ENCODE assay signal across 8 mouse cellular contexts in genomic region chr1:164138365-164139130, GRCm38 (mm10). TPM values are rescaled to one million over a fixed set of nuclear protein-coding genes. Genes with fewer than 3 reads are reported as not detected.
DNase-seq lines count a peak whose midpoint lies in the region; ATAC-seq and TF ChIP-seq lines count a peak whose summit lies in the region.

No protein-coding gene starts in this region.

- intact Hi-C loops in heart, postnatal 36 days (cut with DNase I), result loop anchor here (1.0 to 5.0 kb wide), 5 partner anchors 77 to 986 kb away; partner anchors contain the start of gene Sell

- no peak overlapping the region for H3K4me3 ChIP-seq in ES-Bruce4 (ENCODE audit: low read depth, low read length)
- H3K4me3 ChIP-seq in forebrain, embryonic 14.5 days (ENCODE audit: low read depth, low read length), result no peak overlapping the region
- H3K4me3 ChIP-seq in lung, adult 2 months (replicated peaks; ENCODE audit: extremely low read depth, low read depth, low read length), result no peak overlapping the region

- no peaks in the 10 kb centered on the region for H3K9me3 ChIP-seq in ES-Bruce4 (replicated peaks; ENCODE audit: control insufficient read depth, insufficient read depth, low read length, poor library complexity, severe bottlenecking)
- H3K9me3 ChIP-seq in forebrain, embryonic 14.5 days (replicated peaks; ENCODE audit: control insufficient read depth, low read length), result no peaks in the 10 kb centered on the region

- peak; percentile 96 for TF ChIP-seq CTCF in ES-Bruce4 (IDR thresholded peaks at IDR 0.05; ENCODE audit: low read depth, low read length)
- TF ChIP-seq CTCF in lung, adult 2 months (IDR thresholded peaks at IDR 0.05; ENCODE audit: insufficient read depth, low read length), result peak; percentile 95

- no peaks in the 10 kb centered on the region for H3K36me3 ChIP-seq in ES-Bruce4 (ENCODE audit: control insufficient read depth, insufficient read depth, low read length, poor library complexity, severe bottlenecking)
- no peaks in the 10 kb centered on the region for H3K36me3 ChIP-seq in forebrain, embryonic 14.5 days (ENCODE audit: control insufficient read depth, insufficient read depth, low read length)

- H3K27me3 ChIP-seq in ES-Bruce4 (ENCODE audit: control insufficient read depth, insufficient read depth, low read length, poor library complexity, severe bottlenecking), result no peaks in the 10 kb centered on the region
- no peaks in the 10 kb centered on the region for H3K27me3 ChIP-seq in forebrain, embryonic 14.5 days (replicated peaks; ENCODE audit: control insufficient read depth, insufficient read depth, low read length)

- H3K4me1 ChIP-seq in ES-Bruce4 (ENCODE audit: control insufficient read depth, insufficient read depth, low read length), result no peaks in the 10 kb centered on the region
- H3K4me1 ChIP-seq in forebrain, embryonic 14.5 days (ENCODE audit: control insufficient read depth, insufficient read depth, low read length), result no peaks in the 10 kb centered on the region
- H3K4me1 ChIP-seq in lung, adult 2 months (ENCODE audit: control insufficient read depth, insufficient read depth, low read length), result peaks cover 7% of the 10 kb centered on the region

- no peak for TF ChIP-seq EP300 in ES-Bruce4 (IDR thresholded peaks at IDR 0.05; ENCODE audit: insufficient read depth, low read depth, low read length)

- peak; percentile 77 for ATAC-seq in cerebellum, adult (ENCODE audit: insufficient number of reproducible peaks, low FRiP score, low TSS enrichment)
- peak; percentile 89 for ATAC-seq in forebrain, embryonic 14.5 days
- peak; percentile 61 for ATAC-seq in neutrophil, adult 5-6 weeks (ENCODE audit: extremely low read depth, insufficient number of reproducible peaks, low FRiP score, poor library complexity, severe bottlenecking)

- peak; percentile 78 for DNase-seq in forebrain, embryonic 14.5 days (ENCODE audit: low spot score)
- DNase-seq in heart, postnatal 36 days, result peak; percentile 77 to 87
- peak; percentile 50 to 86 for DNase-seq in layer of hippocampus, adult 18-20 months (ENCODE audit: low spot score in 2 of 2)
- peak; percentile 72 for DNase-seq in lung, adult 2 months
- peak; percentile 28 for DNase-seq in testis, postnatal 14 days (ENCODE audit: low spot score)

- 1% methylated on average over 5 of the region's 5 CpGs for WGBS in forebrain, embryonic 14.5 days
- 4% methylated on average over 5 of the region's 5 CpGs for WGBS in lung, adult 2 months

- no peak overlapping the region for H3K27ac ChIP-seq in ES-Bruce4 (ENCODE audit: insufficient read depth, low read length)
- H3K27ac ChIP-seq in forebrain, embryonic 14.5 days (ENCODE audit: low read depth, low read length), result no peak overlapping the region

- no peak overlapping the region for H3K4me2 ChIP-seq in forebrain, embryonic 14.5 days (ENCODE audit: low read length)

- no peak for TF ChIP-seq POLR2A in ES-Bruce4 (IDR thresholded peaks at IDR 0.05; ENCODE audit: insufficient read depth, low read length)
- TF ChIP-seq POLR2A in lung, adult 2 months (IDR thresholded peaks at IDR 0.05; ENCODE audit: borderline replicate concordance, extremely low read depth, low read depth, low read length), result no peak

- H3K9ac ChIP-seq in ES-Bruce4 (ENCODE audit: low read depth, poor library complexity, severe bottlenecking), result no peak overlapping the region
- H3K9ac ChIP-seq in forebrain, embryonic 14.5 days (ENCODE audit: low read length), result no peak overlapping the region

RNA-seq across cellular contexts. Expression of gene F5, which starts 13.1 kb away (rescaled TPM):
- 5.7 and 6.0 TPM in 2 replicates for polyA plus RNA-seq in ES-Bruce4 (2011; ENCODE audit: insufficient read depth, insufficient read length, low read depth, missing spikeins)
- 0.17 and 0.20 TPM in 2 replicates for polyA plus RNA-seq in forebrain, embryonic 14.5 days (2014; fragmentation: Nextera tagmentation; extraction: Ambion mirVana)
- total RNA-seq in heart, postnatal 36 days (2021), result 1 to 10 TPM; 1.7 to 2.6 TPM
- 1 to 10 TPM in 1 of 2 experiments, under 1 TPM in 1; 0.66 to 1.6 TPM for total RNA-seq in layer of hippocampus, adult 18-20 months (2021)
- 0.84 and 1.8 TPM in 2 replicates for polyA plus RNA-seq in lung, adult 2 months (2012; rRNA removed)
- total RNA-seq in neutrophil, adult 5-6 weeks (2017), result 23.7 and 25.5 TPM in 2 replicates

RNA-seq across cellular contexts. Expression of gene Selp, which starts 23.5 kb away (rescaled TPM):
- polyA plus RNA-seq in ES-Bruce4 (2011; ENCODE audit: insufficient read depth, insufficient read length, low read depth, missing spikeins), result 0.20 and 0.76 TPM in 2 replicates
- polyA plus RNA-seq in forebrain, embryonic 14.5 days (2014; fragmentation: Nextera tagmentation; extraction: Ambion mirVana), result not detected in 2 replicates
- 1 to 10 TPM; 1.4 to 2.4 TPM for total RNA-seq in heart, postnatal 36 days (2021)
- not detected for total RNA-seq in layer of hippocampus, adult 18-20 months (2021)
- polyA plus RNA-seq in lung, adult 2 months (2012; rRNA removed), result 3.3 and 7.4 TPM in 2 replicates
- 9.2 and 10.0 TPM in 2 replicates for total RNA-seq in neutrophil, adult 5-6 weeks (2017)

Comparison
In these comparisons a context has a peak if more than half of its experiments do, and no peak if none do; other contexts are left out.
1. DNase-seq: peak in every context shown above with its lines; median percentile 82 in heart, postnatal 36 days; 78 in forebrain, embryonic 14.5 days; 72 in lung, adult 2 months; 68 in layer of hippocampus, adult 18-20 months; 28 in testis, postnatal 14 days.